Mouse (Mus musculus) MEL (cell line): ENCODE results near the gene Grhl1. TPM values are rescaled to one million over a fixed set of nuclear protein-coding genes. Genes with fewer than 3 reads are reported as not detected.
A peak's percentile ranks its signal among the peaks of the same experiment; 100 is the strongest.

Experiments
- DNase-seq: peaks from one replicate; pipeline ENCODE4 v3.0.0; 2011; ENCODE audit warnings: low read depth, low spot score
- H3K27ac ChIP-seq: 2 replicates; pipeline ENCODE4 v1.5.1; 2012; ENCODE audit warnings: low read depth, mild to moderate bottlenecking, control low read depth, low read length, moderate library complexity; ENCODE audit not compliant: control insufficient read depth
- H3K27me3 ChIP-seq, 2 experiments: fragments of 150-350 bp in 1 of 2; sonication (generic) in 1 of 2; 2 replicates each; pipeline ENCODE4 v1.6.1; 2012; ENCODE audit warnings: low read length in 2 of 2, mild to moderate bottlenecking in 2 of 2, improper control_type of control experiment in 1 of 2, moderate library complexity in 1 of 2; ENCODE audit not compliant: insufficient read depth in 2 of 2, control insufficient read depth in 1 of 2
- H3K36me3 ChIP-seq, 2 experiments: 2 replicates each; pipeline ENCODE4 v1.6.1; 2012 to 2014; ENCODE audit warnings: low read length in 2 of 2, improper control_type of control experiment in 1 of 2, inconsistent platforms in 1 of 2, mild to moderate bottlenecking in 1 of 2; ENCODE audit not compliant: insufficient read depth in 2 of 2, control insufficient read depth in 1 of 2
- H3K4me1 ChIP-seq, 2 experiments: fragments of 150-350 bp in 1 of 2; sonication (generic) in 1 of 2; 2 replicates each; pipeline ENCODE4 v1.6.1; 2012; ENCODE audit warnings: low read length in 2 of 2, improper control_type of control experiment in 1 of 2, mild to moderate bottlenecking in 1 of 2; ENCODE audit not compliant: insufficient read depth in 2 of 2, control insufficient read depth in 1 of 2
- H3K4me3 ChIP-seq, 2 experiments: fragments of 150-350 bp in 1 of 2; sonication (generic) in 1 of 2; 2 replicates each; pipeline ENCODE4 v1.5.1; 2012; ENCODE audit warnings: low read depth in 2 of 2, low read length in 2 of 2, mild to moderate bottlenecking in 2 of 2, moderate library complexity in 2 of 2, control low read depth in 1 of 2, improper control_type of control experiment in 1 of 2; ENCODE audit not compliant: control insufficient read depth in 1 of 2, insufficient read depth in 1 of 2
- H3K79me2 ChIP-seq: 2 replicates; pipeline ENCODE4 v1.6.1; 2012; ENCODE audit warnings: mild to moderate bottlenecking, low read length, moderate library complexity; ENCODE audit not compliant: control insufficient read depth, poor library complexity, insufficient read depth
- H3K9ac ChIP-seq: 2 replicates; pipeline ENCODE4 v1.6.1; 2012; ENCODE audit warnings: low read depth, mild to moderate bottlenecking, control low read depth, low read length, moderate library complexity; ENCODE audit not compliant: control insufficient read depth, poor library complexity, severe bottlenecking
- H3K9me3 ChIP-seq: fragments of 150-350 bp; sonication (generic); replicated peaks from 2 replicates; pipeline ENCODE4 v1.6.1; 2012; ENCODE audit warnings: mild to moderate bottlenecking, low read length, improper control_type of control experiment, moderate library complexity; ENCODE audit not compliant: insufficient read depth
- CHD2 ChIP-seq: IDR thresholded peaks from 2 replicates; pipeline ENCODE4 v1.6.1; 2011; ENCODE audit warnings: low read length, improper control_type of control experiment
- EP300 ChIP-seq, 2 experiments: IDR thresholded peaks; 2 replicates each; pipeline ENCODE4 v1.6.1; 2011; ENCODE audit warnings: improper control_type of control experiment in 2 of 2, low read length in 2 of 2, low read depth in 1 of 2, mild to moderate bottlenecking in 1 of 2
- ETS1 ChIP-seq: IDR thresholded peaks from 2 replicates; pipeline ENCODE4 v1.6.1; 2012; ENCODE audit warnings: low read depth, mild to moderate bottlenecking, inconsistent platforms, low read length, improper control_type of control experiment, moderate library complexity
- GATA1 ChIP-seq: IDR thresholded peaks from 2 replicates; pipeline ENCODE4 v1.6.1; 2011; ENCODE audit warnings: low read depth, low read length, improper control_type of control experiment
- HCFC1 ChIP-seq: IDR thresholded peaks from 2 replicates; pipeline ENCODE4 v1.6.1; 2012; ENCODE audit warnings: low read depth, mild to moderate bottlenecking, inconsistent platforms, low read length, improper control_type of control experiment, moderate library complexity
- MEF2A ChIP-seq: IDR thresholded peaks from 2 replicates; pipeline ENCODE4 v1.6.1; 2014; ENCODE audit warnings: low read depth, mild to moderate bottlenecking, inconsistent platforms, low read length, improper control_type of control experiment; ENCODE audit not compliant: poor library complexity, insufficient replicate concordance, severe bottlenecking; ENCODE audit errors: extremely low read depth
- NRF1 ChIP-seq: IDR thresholded peaks from 2 replicates; pipeline ENCODE4 v1.6.1; 2014; ENCODE audit warnings: low read depth, mild to moderate bottlenecking, inconsistent platforms, low read length, improper control_type of control experiment, moderate library complexity; ENCODE audit not compliant: poor library complexity, insufficient read depth, severe bottlenecking
- POLR2A ChIP-seq, 2 experiments: IDR thresholded peaks; 2 replicates each; pipeline ENCODE4 v1.6.1; 2011 to 2012; ENCODE audit warnings: low read length in 2 of 2, mild to moderate bottlenecking in 2 of 2, control low read depth in 1 of 2, improper control_type of control experiment in 1 of 2, low read depth in 1 of 2, moderate library complexity in 1 of 2; ENCODE audit not compliant: control insufficient read depth in 1 of 2, insufficient read depth in 1 of 2, poor library complexity in 1 of 2
- POLR2AphosphoS2 ChIP-seq: IDR thresholded peaks from 2 replicates; pipeline ENCODE4 v1.6.1; 2011; ENCODE audit warnings: low read length, improper control_type of control experiment
- POLR2AphosphoS5 ChIP-seq: IDR thresholded peaks from 2 replicates; pipeline ENCODE4 v1.6.1; 2012; ENCODE audit warnings: low read depth, borderline replicate concordance, mild to moderate bottlenecking, inconsistent platforms, low read length, moderate library complexity, mixed read lengths
- RAD21 ChIP-seq: IDR thresholded peaks from 2 replicates; pipeline ENCODE4 v1.6.1; 2011; ENCODE audit warnings: mild to moderate bottlenecking, low read depth, low read length, improper control_type of control experiment
- SIN3A ChIP-seq: IDR thresholded peaks from 2 replicates; pipeline ENCODE4 v1.6.1; 2012; ENCODE audit warnings: low read length, improper control_type of control experiment, inconsistent platforms
- SMC3 ChIP-seq: IDR thresholded peaks from 2 replicates; pipeline ENCODE4 v1.6.1; 2011; ENCODE audit warnings: low read depth, low read length, improper control_type of control experiment
- TAL1 ChIP-seq: IDR thresholded peaks from 2 replicates; pipeline ENCODE4 v1.6.1; 2012; ENCODE audit warnings: mild to moderate bottlenecking, inconsistent platforms, low read length, moderate library complexity, mixed read lengths
- TCF12 ChIP-seq: IDR thresholded peaks from 2 replicates; pipeline ENCODE4 v1.6.1; 2014; ENCODE audit warnings: low read depth, mild to moderate bottlenecking, inconsistent platforms, low read length, improper control_type of control experiment, moderate library complexity
- ZC3H11A ChIP-seq: IDR thresholded peaks from 2 replicates; pipeline ENCODE4 v1.6.1; 2012; ENCODE audit warnings: low read depth, mild to moderate bottlenecking, inconsistent platforms, low read length, improper control_type of control experiment
- polyA plus RNA-seq, 2 experiments: library from polyadenylated mRNA; stranded (reverse) in 1 of 2; unstranded in 1 of 2; fragments of >175 nt in 1 of 2; fragments of >200 nt in 1 of 2; gene quantifications; 2 replicates each; pipeline versions ENCODE4 v1.2.1 to v1.2.4; 2012; ENCODE audit warnings: low replicate concordance in 2 of 2, low read depth in 1 of 2; ENCODE audit not compliant: insufficient read length in 2 of 2, insufficient read depth in 1 of 2, missing spikeins in 1 of 2
- total RNA-seq: library from RNA; depleted of rRNA; stranded (reverse); fragments of 300-350 nt; gene quantifications from 2 replicates; pipeline ENCODE4 v1.2.3, GENCODE M21; 2012

Gene Grhl1
- total and polyA plus RNA-seq, 3 experiments = 0.50 to 1.3 TPM; not detected in 1

DNA sequence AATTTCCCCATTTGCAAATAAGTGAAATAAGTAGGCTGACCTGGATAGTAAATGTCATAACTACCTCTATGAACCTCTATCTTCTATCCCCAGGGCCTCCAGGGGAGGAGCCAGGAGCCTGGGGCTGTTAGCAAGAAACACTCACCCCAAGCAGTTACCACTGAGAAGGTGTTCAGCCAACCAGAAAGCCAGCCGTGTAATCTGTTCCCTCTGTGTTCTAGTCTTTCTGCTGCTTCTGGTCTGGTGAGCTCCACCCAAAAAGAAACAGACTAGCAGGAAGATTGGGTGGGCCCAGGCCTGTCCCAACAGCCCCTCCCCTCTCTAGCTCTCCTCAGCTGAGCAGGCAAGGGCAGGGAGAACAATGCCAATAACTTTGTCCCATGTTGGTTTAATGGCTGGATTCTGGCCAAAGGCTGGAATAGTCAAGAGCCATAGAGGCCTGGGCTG is 72.1 kb downstream of the Grhl1 start (continued):
- peak; percentile 68; the same call in 1 of the 2 replicates for TF ChIP-seq HCFC1
- TF ChIP-seq NRF1 = no peak
- no peak for TF ChIP-seq CHD2
- TF ChIP-seq ZC3H11A = no peak
- TF ChIP-seq RAD21 = no peak
- TF ChIP-seq MEF2A = no peak
- TF ChIP-seq POLR2AphosphoS5 = no peak
- no peak for TF ChIP-seq SMC3
- TF ChIP-seq POLR2AphosphoS2 = no peak

DNA sequence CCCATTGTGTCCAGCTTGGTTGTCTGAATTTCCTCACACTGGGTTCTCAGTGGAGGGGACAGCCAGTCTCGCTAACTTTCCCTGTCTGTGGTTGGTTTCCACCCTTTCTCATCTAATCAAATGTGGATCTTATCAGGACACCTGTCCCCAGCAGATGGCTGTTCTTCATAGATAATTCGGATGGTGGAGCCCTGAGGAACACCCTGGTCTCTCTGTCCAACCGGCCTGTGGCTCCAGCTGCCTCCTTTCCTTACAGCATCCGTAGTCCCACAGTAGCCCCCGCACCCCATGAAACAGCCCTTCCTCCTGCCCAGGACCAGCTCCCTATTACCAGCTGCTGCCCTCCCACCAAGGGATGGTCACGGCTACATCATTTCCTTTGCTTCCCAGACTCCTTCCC is 73.8 kb downstream of the Grhl1 start:
- no peaks in the 10 kb centered on the region for H3K27me3 ChIP-seq
- DNase-seq = peak; percentile 46
- no peaks in the 10 kb centered on the region for H3K9me3 ChIP-seq
- TF ChIP-seq GATA1 = peak; percentile 95
- TF ChIP-seq EP300 (IDR thresholded peaks at IDR 0.05; ENCODE audit: low read depth in 1 of 2, low read length in 2 of 2) = peak; percentile 78 to 87
- TF ChIP-seq ETS1 = 0 out of 2 replicates have a peak, but pooled peaks have one; percentile 57
- peak; percentile 67 for TF ChIP-seq TAL1
- peak; percentile 91 for TF ChIP-seq TCF12
- no peak for TF ChIP-seq SIN3A
- H3K27ac ChIP-seq = peak overlapping the region; percentile 95
- no peak overlapping the region for H3K4me3 ChIP-seq
- H3K4me1 ChIP-seq = peaks cover 10 to 39% of the 10 kb centered on the region in 2 experiments
- peaks cover 0 to 30% of the 10 kb centered on the region in 2 experiments; a peak in 2 of 4 replicates for H3K36me3 ChIP-seq
- 0 out of 2 replicates have a peak overlapping the region, but pooled peaks have one; percentile 7 for H3K9ac ChIP-seq
- no peaks in the 10 kb centered on the region for H3K79me2 ChIP-seq

DNA sequence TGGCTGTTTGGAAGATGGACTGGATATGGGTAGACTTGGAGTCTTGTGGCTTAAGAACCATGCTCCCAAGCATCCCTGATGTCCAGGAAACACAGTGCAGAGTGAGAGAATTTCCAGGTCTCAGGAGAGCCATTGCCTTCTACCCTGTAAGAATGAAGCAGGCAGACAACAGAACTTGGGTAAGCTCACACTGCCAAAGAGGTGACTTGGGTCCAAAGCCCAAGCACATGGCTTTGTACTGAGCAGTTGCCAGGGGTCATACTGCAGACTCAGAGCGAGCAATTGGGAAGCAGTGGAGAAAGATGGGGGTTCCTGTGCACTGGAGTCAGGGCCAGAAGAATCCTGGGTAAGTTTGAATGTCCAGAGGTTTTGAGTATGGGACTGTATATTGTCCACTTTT is 76.0 kb downstream of the Grhl1 start:
- peaks cover 8 to 40% of the 10 kb centered on the region in 2 experiments for H3K4me1 ChIP-seq
- H3K79me2 ChIP-seq = peaks cover 3% of the 10 kb centered on the region; the same call in 1 of the 2 replicates
- H3K4me3 ChIP-seq = no peak overlapping the region
- peaks cover 0 to 25% of the 10 kb centered on the region in 2 experiments; a peak in 2 of 4 replicates for H3K36me3 ChIP-seq
- DNase-seq = no peak
- no peak overlapping the region for H3K27ac ChIP-seq
- no peaks in the 10 kb centered on the region for H3K27me3 ChIP-seq
- TF ChIP-seq HCFC1 (no peak), CHD2 (no peak), POLR2A (IDR thresholded peaks at IDR 0.05; ENCODE audit: control insufficient read depth in 1 of 2, insufficient read depth in 1 of 2, low read depth in 1 of 2, low read length in 2 of 2, poor library complexity in 1 of 2) (no peak), EP300 (IDR thresholded peaks at IDR 0.05; ENCODE audit: low read depth in 1 of 2, low read length in 2 of 2) (no peak)
- no peaks in the 10 kb centered on the region for H3K9me3 ChIP-seq
- H3K9ac ChIP-seq = no peak overlapping the region
